Mouse (Mus musculus): ENCODE data around the gene Vamp8. TPM values are rescaled to one million over a fixed set of nuclear protein-coding genes. Genes with fewer than 3 reads are reported as not detected.

Gene Vamp8
- total RNA-seq, 2 experiments from 2014 or later: 71.0 to 75.5 TPM

GRCm38 (mm10) chr6:72357164-72358079, 33.1 kb downstream of the Vamp8 start:
- intact Hi-C loops (cut with DNase I): loop anchor here (5.0 kb wide), 1 partner anchor 45 kb away; no protein-coding TSS in a partner anchor

GRCm38 (mm10) chr6:72356001-72356532, 34.4 kb downstream of the Vamp8 start:
- DNase-seq: no peak
- intact Hi-C loops (cut with DNase I): loop anchor here (5.0 kb wide), 1 partner anchor 46 kb away; no protein-coding TSS in a partner anchor

More at GRCm38 (mm10) chr6:72357164-72358079, 33.1 kb downstream of the Vamp8 start:
- DNase-seq: no peak

- intact Hi-C loops (cut with DNase I): loop anchor here (5.0 kb wide), 1 partner anchor 47 kb away; no protein-coding TSS in a partner anchor
- DNase-seq: peak; percentile 88 to 90
Observed at GRCm38 (mm10) chr6:72355066-72355911, 35.2 kb downstream of the Vamp8 start, which contains the start of gene Tmem150a. Gene Tmem150a (plus strand): TSS chr6:72355447.

DNA sequence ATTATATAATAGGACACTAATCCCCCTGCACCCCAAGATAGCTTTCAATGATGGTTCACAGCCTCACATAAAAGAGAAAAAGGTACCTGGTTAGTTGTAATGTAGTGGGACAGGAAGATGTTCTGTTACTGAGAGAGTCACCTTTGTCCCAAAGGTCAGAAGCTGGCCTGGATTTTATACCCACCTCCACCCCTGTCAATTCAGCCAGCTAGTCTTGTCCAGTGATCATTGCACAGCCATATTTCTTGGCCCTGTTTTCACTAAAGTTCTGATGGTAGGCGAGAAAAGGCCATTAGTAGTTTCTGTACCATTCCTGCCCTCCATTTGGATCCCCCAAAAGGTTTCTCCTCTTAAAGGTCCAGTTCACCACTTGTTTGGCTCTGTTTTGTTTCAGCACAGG, 36.5 kb downstream of the Vamp8 start:
- no peak for DNase-seq
- intact Hi-C loops (cut with DNase I): no loop called here

DNA sequence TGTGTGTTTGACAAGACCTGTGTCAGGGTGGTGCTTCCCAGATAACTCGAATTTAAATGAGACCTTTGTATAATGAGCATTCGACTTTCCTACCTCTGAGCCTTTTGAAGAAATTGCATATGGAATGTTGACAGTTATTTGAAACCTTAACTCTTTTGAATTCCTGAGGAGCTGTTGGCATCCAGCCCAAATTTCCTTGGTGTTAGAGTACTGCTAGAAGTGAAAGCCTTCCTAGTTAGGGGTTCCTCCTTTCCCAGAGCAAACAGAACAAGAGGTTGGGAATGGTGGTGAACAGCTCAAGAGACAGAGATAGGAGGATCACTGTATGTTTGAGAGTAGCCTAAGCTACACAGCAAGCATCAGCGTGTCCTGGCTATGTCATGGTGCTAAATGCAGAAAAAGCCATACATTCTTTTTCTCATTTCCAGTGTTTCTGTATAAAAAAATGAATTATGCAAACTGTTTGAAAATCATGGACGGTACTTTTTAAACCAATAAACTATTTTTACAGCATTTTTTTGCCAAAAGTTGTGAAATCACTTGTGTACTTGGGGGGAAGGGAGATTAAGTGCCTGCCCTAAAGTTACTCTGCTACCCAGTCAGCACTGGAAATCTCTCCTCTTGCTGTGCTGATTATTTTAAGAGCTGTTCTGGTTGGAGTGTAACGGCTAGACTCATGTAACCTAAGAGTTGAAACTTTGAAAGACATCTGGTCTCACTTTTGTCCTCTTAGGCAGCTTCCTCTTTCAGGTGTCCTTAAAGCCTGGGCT, 37.7 kb downstream of the Vamp8 start:
- DNase-seq: no peak
- intact Hi-C loops (cut with DNase I): no loop called here

DNA sequence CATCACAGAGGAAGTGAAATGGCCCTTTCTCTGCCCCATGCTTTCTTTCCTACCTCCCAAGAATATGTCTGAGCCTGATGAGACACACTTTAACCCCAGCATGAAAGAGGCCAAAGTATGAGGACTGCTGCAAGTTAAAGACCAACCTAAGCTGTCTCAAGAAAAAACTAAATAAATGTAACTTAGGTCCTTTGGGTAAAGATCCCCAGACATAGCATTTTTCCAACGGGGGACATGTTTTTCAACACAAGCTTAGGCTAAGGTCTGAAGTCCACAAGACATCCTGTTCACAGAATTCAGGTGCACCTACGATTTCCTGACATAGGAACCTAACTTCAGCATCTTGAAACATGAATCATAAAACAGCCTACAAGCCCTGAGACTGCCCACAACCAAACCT, 40.3 kb downstream of the Vamp8 start:
- intact Hi-C loops (cut with DNase I): no loop called here
- no peak for DNase-seq

DNA sequence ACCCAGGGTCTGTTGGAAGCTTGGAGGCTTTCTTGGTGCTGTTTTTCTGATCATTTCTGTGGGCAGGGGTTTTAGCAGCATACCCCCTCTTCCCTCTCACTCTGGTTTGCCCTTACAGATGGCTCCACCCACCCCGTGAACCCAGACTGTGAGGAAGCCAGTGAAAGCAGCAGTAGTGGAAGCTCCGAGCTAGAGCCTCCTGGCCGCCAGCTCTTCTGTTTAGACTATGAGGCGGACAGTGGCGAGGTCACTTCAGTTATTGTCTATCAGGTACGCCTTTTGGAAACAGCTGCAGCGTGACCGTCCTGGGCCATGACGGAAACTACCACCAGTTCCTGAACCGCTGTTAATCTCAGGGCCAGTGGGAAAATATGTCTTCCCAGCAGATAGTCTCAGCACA, 42.1 kb downstream of the Vamp8 start:
- intact Hi-C loops (cut with DNase I): loop anchor here (5.0 kb wide), 1 partner anchor 39 kb away; no protein-coding TSS in a partner anchor
- DNase-seq: no peak

- DNase-seq: peak; percentile 77 to 78
- intact Hi-C loops (cut with DNase I): loop anchor here (5.0 kb wide), 1 partner anchor 40 kb away; no protein-coding TSS in a partner anchor
Observed at GRCm38 (mm10) chr6:72347166-72347941, 43.1 kb downstream of the Vamp8 start, which contains the start of gene 0610030E20Rik. Gene 0610030E20Rik (plus strand): TSS chr6:72347317.

GRCm38 (mm10) chr6:72346261-72346660, 44.2 kb downstream of the Vamp8 start:
- intact Hi-C loops (cut with DNase I): loop anchor here (5.0 kb wide), 1 partner anchor 41 kb away; no protein-coding TSS in a partner anchor
- DNase-seq: no peak

DNA sequence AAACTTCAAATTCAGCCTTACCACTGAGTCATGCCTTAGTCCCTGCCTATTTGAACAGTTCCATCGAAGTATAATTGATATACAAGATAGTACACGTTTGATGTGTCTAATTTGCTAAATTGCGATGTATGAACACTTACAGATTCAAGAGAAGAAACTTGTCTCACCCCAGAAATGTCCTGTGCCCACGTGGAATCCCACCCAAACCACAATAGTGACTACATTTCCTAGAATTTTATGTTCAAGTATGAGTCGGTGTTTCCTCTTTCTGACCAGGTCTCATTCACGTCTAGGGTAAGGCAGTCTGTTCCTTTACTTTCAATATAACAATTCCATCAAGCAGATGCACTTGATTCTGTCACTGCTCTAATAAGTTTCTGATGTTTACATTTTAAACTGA, 44.9 kb downstream of the Vamp8 start:
- intact Hi-C loops (cut with DNase I): loop anchor here (5.0 kb wide), 1 partner anchor 42 kb away; no protein-coding TSS in a partner anchor
- no peak for DNase-seq

GRCm38 (mm10) chr6:72345074-72345567, 45.4 kb downstream of the Vamp8 start, which contains the start of gene Usp39:
Gene Usp39 (minus strand): TSS chr6:72345184.
- intact Hi-C loops (cut with DNase I): loop anchor here (5.0 kb wide), 1 partner anchor 42 kb away; no protein-coding TSS in a partner anchor
- DNase-seq: peak; percentile 90 to 91

- no peak for DNase-seq
- intact Hi-C loops (cut with DNase I): loop anchor here (5.0 kb wide), 1 partner anchor 43 kb away; no protein-coding TSS in a partner anchor
Observed at GRCm38 (mm10) chr6:72344396-72345073, 46.0 kb downstream of the Vamp8 start.

DNA sequence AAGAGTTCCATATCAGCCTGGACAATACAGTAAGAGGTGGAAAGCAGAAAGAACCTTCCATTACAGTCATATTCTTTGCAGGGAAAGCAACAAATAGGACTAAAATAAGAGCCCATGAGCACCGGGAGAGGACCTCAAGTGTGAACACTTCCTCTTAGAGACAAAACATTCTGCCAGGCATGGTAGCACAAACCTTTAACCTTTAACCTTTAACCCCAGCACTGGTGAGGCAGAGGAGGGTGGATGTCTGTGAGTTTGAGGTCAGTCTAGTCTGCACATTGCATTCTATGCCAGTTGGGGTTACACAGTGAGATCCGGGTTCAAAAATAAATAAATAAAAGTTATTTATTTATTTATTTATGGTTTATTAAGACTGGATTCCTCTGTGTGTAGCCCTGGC, 50.0 kb downstream of the Vamp8 start:
- intact Hi-C loops (cut with DNase I): no loop called here
- no peak for DNase-seq

Other genes with a start within 250 kb of the Vamp8 start
- 10 to 100 TPM; 10.1 to 11.3 TPM for gene Atoh8, start 155.1 kb downstream of the Vamp8 start, total RNA-seq (2021)
- under 1 TPM in 1 of 2 experiments, not detected in 1; 0.81 TPM for gene Sftpb, start 86.1 kb downstream of the Vamp8 start, total RNA-seq (2021)
- 10 to 100 TPM; 16.6 to 19.7 TPM for gene Usp39, start 45.5 kb downstream of the Vamp8 start, total RNA-seq (2021)
- 10 to 100 TPM; 13.1 to 14.4 TPM for gene 0610030E20Rik, start 43.4 kb downstream of the Vamp8 start, total RNA-seq (2021)
- 10 to 100 TPM; 14.7 to 17.6 TPM for gene Tmem150a, start 35.3 kb downstream of the Vamp8 start, total RNA-seq (2021)
- gene Rnf181, start 23.7 kb downstream of the Vamp8 start, total RNA-seq (2021): 10 to 100 TPM; 45.5 to 46.5 TPM
- 10 to 100 TPM; 48.8 to 54.0 TPM for gene Vamp5, start 10.2 kb downstream of the Vamp8 start, total RNA-seq (2021)
- gene Ggcx, start 23.6 kb upstream of the Vamp8 start, total RNA-seq (2021): 10 to 100 TPM; 29.8 to 32.5 TPM
- gene Mat2a, start 48.9 kb upstream of the Vamp8 start, total RNA-seq (2021): 100 to 1,000 TPM; 186 to 202 TPM
- under 1 TPM in 1 of 2 experiments, not detected in 1; 0.29 TPM for gene Sh2d6, start 131.0 kb upstream of the Vamp8 start, total RNA-seq (2021)
- 10 to 100 TPM in 1 of 2 experiments, 1 to 10 TPM in 1; 9.9 to 10.0 TPM for gene Capg, start 153.7 kb upstream of the Vamp8 start, total RNA-seq (2021)
- 10 to 100 TPM; 16.7 to 19.2 TPM for gene Elmod3, start 207.7 kb upstream of the Vamp8 start, total RNA-seq (2021)
- 100 to 1,000 TPM; 164 to 166 TPM for gene Retsat, start 207.8 kb upstream of the Vamp8 start, total RNA-seq (2021)
- 10 to 100 TPM; 46.4 to 47.6 TPM for gene Tgoln1, start 226.3 kb upstream of the Vamp8 start, total RNA-seq (2021)

Measured in heart, postnatal 14 days (tissue).